Mouse (Mus musculus) forebrain, embryonic 15.5 days (tissue): Measurements from ENCODE around the gene Cdc25b. TPM values are rescaled to one million over a fixed set of nuclear protein-coding genes. Genes with fewer than 3 reads are reported as not detected.

ENCODE experiments used
- ATAC-seq: fragments of 200-750 bp; cut with Nextera tagmentation; replicated peaks from 2 replicates; pipeline ENCODE4 v1.8.0; 2017; ENCODE audit warnings: mild to moderate bottlenecking, moderate TSS enrichment, moderate library complexity
- H3K27ac ChIP-seq: fragments of 300-500 bp; sonication (generic); replicated peaks from 2 replicates; pipeline ENCODE4 v1.5.1; 2015; ENCODE audit warnings: mild to moderate bottlenecking, inconsistent platforms
- H3K27me3 ChIP-seq: fragments of 300-500 bp; sonication (generic); 2 replicates; pipeline ENCODE4 v1.6.1; 2015; ENCODE audit warnings: inconsistent platforms
- H3K36me3 ChIP-seq: fragments of 300-500 bp; sonication (generic); 2 replicates; pipeline ENCODE4 v1.6.1; 2015; ENCODE audit warnings: mild to moderate bottlenecking, inconsistent platforms
- H3K4me1 ChIP-seq: fragments of 300-500 bp; sonication (generic); 2 replicates; pipeline ENCODE4 v1.6.1; 2015; ENCODE audit warnings: inconsistent platforms
- H3K4me2 ChIP-seq: fragments of 300-500 bp; sonication (generic); replicated peaks from 2 replicates; pipeline ENCODE4 v1.6.1; 2015; ENCODE audit warnings: mild to moderate bottlenecking, inconsistent platforms
- H3K4me3 ChIP-seq: fragments of 300-500 bp; sonication (generic); 2 replicates; pipeline ENCODE4 v1.5.1; 2015; ENCODE audit warnings: mild to moderate bottlenecking, inconsistent platforms
- H3K9ac ChIP-seq: fragments of 300-500 bp; sonication (generic); replicated peaks from 2 replicates; pipeline ENCODE4 v1.6.1; 2015; ENCODE audit warnings: mild to moderate bottlenecking, inconsistent platforms
- H3K9me3 ChIP-seq: fragments of 300-500 bp; sonication (generic); 2 replicates; pipeline ENCODE4 v1.6.1; 2016; ENCODE audit warnings: inconsistent platforms
- WGBS: fragments of 180-500 bp; shearing (Covaris S2); methylation state at CpG from one replicate; pipeline ENCODE4 v1.1.7; 2015; ENCODE audit warnings: mixed read lengths; 5-methylcytosine and 5-hydroxymethylcytosine counted together
- polyA plus RNA-seq: library from polyadenylated mRNA; unstranded; fragments of >200 nt; fragmentation: Nextera tagmentation; extraction: Ambion mirVana; gene quantifications from 2 replicates; pipeline ENCODE4 v1.2.1, GENCODE M21; 2015

Cdc25b gene
- polyA plus RNA-seq, 1 experiment from 2014 or later: 36.4 TPM

- Histone ChIP-seq H3K4me1 (peaks cover 43% of the 10 kb centered on the region), H3K4me3 (peak overlapping the region; percentile 89), H3K27ac (peak overlapping the region; percentile 95), H3K36me3 (no peaks in the 10 kb centered on the region), H3K9ac (peak overlapping the region; percentile 90), H3K27me3 (no peaks in the 10 kb centered on the region), H3K4me2 (peak overlapping the region; percentile 97), H3K9me3 (no peaks in the 10 kb centered on the region)
- under 1% methylated on average over 67 of the region's 67 CpGs for WGBS
- ATAC-seq: peak; percentile 49
These were observed 7.4 kb upstream of the Cdc25b start for GRCm38 (mm10) chr2:131179246-131179886.

GRCm38 (mm10) chr2:131179990-131180587, 6.7 kb upstream of the Cdc25b start, which contains the start of gene Cenpb:
TSS of gene Cenpb (minus strand) at chr2:131180067.
- ATAC-seq: peak; percentile 82
- peak within 1 kb of the TSS; percentile 89 for H3K4me3 ChIP-seq
- H3K4me1 ChIP-seq: peaks cover 37% of the 10 kb centered on the region
- H3K27ac ChIP-seq: peak within 1 kb of the TSS; percentile 95
- H3K9me3 ChIP-seq: no peaks in the 10 kb centered on the region
- WGBS: 2% methylated on average over 57 of the region's 57 CpGs
- peak within 1 kb of the TSS; percentile 90 for H3K9ac ChIP-seq
- no peaks in the 10 kb centered on the region for H3K27me3 ChIP-seq
- H3K4me2 ChIP-seq: peak within 1 kb of the TSS; percentile 97
- no peaks in the 10 kb centered on the region for H3K36me3 ChIP-seq

DNA sequence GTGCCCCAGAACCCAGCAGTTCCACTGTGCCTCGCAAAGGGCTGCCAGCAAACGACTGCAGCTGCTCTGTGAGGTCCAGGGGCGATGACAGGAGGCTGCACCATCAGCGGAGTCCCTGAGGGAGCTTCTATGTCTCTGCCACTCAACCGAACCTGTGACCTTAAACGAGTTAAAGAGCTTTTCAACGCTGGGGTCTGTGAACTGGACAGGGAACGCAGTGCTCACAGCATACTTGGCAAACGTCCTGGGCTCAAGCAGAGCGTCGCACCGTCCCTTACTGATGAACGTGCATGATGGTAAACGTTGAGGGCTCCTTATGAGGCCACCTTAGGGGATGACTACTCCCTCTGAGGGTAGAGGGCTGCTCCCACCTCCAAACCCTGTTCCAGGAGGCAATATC, 406 bp upstream of the Cdc25b start:
- peak overlapping the region; percentile 70; the same call in 1 of the 2 replicates for H3K27ac ChIP-seq
- ATAC-seq: no peak

DNA sequence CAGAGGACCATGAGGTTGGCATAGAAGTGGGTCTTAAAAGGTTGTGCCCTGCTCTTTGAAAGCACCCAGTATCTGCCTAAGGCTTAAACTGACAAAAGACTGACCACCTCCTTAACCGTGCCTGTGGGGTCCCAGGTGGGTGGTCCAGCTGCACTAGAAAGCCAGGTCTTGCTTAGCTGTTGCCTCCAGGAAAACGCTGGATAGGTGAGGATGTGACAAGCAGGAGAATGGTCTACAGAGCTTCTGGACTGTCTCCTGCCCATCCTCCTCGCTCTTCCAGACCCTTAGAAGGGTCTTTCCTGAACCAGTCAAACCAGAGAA, 813 bp downstream of the Cdc25b start:
- no peaks in the 10 kb centered on the region for H3K27me3 ChIP-seq
- no peaks in the 10 kb centered on the region for H3K9me3 ChIP-seq
- H3K9ac ChIP-seq: peak overlapping the region; percentile 78
- H3K4me3 ChIP-seq: peak overlapping the region; percentile 62
- H3K27ac ChIP-seq: peak overlapping the region; percentile 70; the same call in 1 of the 2 replicates
- WGBS: 15% methylated on average over 3 of the region's 3 CpGs
- H3K4me2 ChIP-seq: peak overlapping the region; percentile 77
- H3K4me1 ChIP-seq: peaks cover 35% of the 10 kb centered on the region
- H3K36me3 ChIP-seq: peaks cover 1% of the 10 kb centered on the region; the same call in 1 of the 2 replicates
- ATAC-seq: no peak

More for the DNA sequence above, 406 bp upstream of the Cdc25b start:
- Histone ChIP-seq H3K4me2 (peak overlapping the region; percentile 77), H3K36me3 (no peaks in the 10 kb centered on the region), H3K4me3 (peak overlapping the region; percentile 62), H3K4me1 (peaks cover 35% of the 10 kb centered on the region), H3K9me3 (no peaks in the 10 kb centered on the region), H3K27me3 (no peaks in the 10 kb centered on the region), H3K9ac (peak overlapping the region; percentile 78)
- 4% methylated on average over 14 of the region's 14 CpGs for WGBS

DNA sequence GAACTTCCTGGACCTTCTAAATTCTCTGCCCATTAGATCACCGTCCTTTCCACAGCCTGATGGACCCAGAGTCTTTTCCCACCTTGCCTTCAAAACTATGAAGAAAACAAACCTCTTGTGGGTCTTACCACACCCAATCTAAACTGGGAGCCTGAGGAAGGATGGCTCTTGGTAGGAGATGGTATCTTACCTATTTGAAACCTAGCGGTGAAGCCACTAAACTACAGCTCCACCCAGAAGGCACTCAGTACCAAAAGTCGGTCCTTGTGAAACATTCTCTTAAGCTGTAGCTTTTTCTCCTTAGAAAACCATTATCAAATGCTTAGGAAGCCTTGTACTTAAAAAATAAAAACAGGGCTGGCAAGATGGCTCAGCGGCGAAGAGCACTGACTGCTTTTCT, 1.6 kb downstream of the Cdc25b start:
- H3K4me2 ChIP-seq: no peak overlapping the region
- no peaks in the 10 kb centered on the region for H3K9me3 ChIP-seq
- 95% methylated on average over 5 of the region's 5 CpGs for WGBS
- peaks cover 35% of the 10 kb centered on the region for H3K4me1 ChIP-seq
- H3K27ac ChIP-seq: no peak overlapping the region
- H3K9ac ChIP-seq: no peak overlapping the region
- no peaks in the 10 kb centered on the region for H3K27me3 ChIP-seq
- H3K4me3 ChIP-seq: no peak overlapping the region
- no peak for ATAC-seq
- peaks cover 9% of the 10 kb centered on the region; the same call in 1 of the 2 replicates for H3K36me3 ChIP-seq

DNA sequence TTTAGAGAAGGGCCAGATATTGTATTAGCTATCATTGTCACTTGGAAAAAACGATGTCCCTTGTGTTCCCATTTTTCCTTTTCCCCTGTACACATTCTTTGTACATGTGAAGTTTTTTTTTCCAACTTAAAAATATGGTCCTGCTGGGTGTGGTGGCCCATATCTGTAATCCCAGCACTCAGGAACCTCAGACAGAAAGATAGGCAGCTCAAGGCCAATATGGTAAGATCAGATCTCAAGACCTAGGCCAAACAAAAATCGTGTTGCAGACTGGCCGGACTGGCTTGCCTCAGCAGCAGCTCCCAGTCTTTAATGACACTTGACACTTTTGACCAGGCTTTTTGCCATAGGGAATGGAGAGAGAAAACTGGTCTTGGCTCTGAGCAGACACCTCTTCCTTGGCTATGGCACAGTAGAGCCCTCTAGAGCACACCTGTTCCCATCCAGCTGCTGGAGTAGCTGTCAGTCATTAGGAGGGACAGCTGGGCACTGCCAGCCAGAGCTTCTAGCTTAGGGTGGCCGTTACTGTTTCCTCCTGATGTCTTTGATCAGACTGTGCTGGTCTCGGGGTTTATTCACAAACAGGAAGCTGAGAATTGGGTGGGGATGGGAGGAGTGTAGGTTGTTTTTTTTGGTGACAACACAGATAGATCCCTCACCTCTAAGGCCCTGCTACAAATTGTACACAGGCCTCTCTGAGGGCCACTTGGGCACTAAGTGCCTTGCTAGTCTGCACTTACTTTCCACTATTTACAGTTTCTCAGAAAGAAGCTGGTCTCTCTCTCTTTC, 3.0 kb downstream of the Cdc25b start:
- ATAC-seq: no peak
- Histone ChIP-seq H3K4me1 (peaks cover 35% of the 10 kb centered on the region), H3K27me3 (no peaks in the 10 kb centered on the region), H3K9me3 (no peaks in the 10 kb centered on the region), H3K36me3 (peaks cover 16% of the 10 kb centered on the region; the same call in 1 of the 2 replicates), H3K9ac (no peak overlapping the region), H3K4me3 (no peak overlapping the region), H3K4me2 (no peak overlapping the region), H3K27ac (peak overlapping the region; percentile 69; the same call in 1 of the 2 replicates)
- WGBS: 33% methylated on average over 5 of the region's 5 CpGs

DNA sequence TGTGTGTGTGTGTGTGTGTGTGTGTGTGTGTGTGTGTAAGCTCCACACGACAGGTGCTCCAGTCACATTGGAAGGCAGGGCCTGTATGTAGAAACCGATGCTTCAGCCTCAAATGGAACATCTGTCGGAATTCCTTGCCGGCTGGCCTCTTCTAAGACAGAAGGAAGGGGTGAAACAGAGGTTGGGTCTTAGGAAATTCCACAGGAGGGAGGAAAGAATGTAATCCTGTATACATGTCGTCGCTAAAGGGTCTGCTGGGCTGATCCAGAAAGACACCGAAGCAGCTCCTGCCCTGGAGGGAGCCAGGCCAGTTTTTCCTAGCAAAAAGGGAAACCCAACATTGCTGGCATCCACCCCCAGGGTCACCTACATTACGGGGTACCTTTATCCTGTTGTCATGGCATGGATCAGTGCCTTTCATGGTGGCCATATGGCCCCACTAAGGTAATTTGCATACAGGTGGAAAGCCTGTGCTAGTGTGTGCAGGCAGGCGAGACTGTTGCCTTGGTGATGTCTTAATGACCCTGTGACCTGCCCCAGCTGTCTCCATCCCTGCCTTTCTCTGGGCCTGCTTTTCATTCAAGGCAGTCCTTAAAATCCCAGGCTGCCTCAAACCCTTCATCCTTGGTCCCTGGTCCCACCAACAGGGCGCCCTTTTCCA, 3.7 kb downstream of the Cdc25b start:
- no peak overlapping the region for H3K4me3 ChIP-seq
- peaks cover 16% of the 10 kb centered on the region; the same call in 1 of the 2 replicates for H3K36me3 ChIP-seq
- no peaks in the 10 kb centered on the region for H3K27me3 ChIP-seq
- ATAC-seq: peak; percentile 38; the same call in 1 of the 2 replicates
- H3K27ac ChIP-seq: peak overlapping the region; percentile 69
- H3K9ac ChIP-seq: 0 out of 2 replicates have a peak overlapping the region, but pooled peaks have one; percentile 26
- H3K9me3 ChIP-seq: no peaks in the 10 kb centered on the region
- H3K4me1 ChIP-seq: peaks cover 35% of the 10 kb centered on the region
- WGBS: 7% methylated on average over 10 of the region's 10 CpGs
- no peak overlapping the region for H3K4me2 ChIP-seq

- no peaks in the 10 kb centered on the region for H3K27me3 ChIP-seq
- peak overlapping the region; percentile 69 for H3K27ac ChIP-seq
- peaks cover 35% of the 10 kb centered on the region for H3K4me1 ChIP-seq
- peaks cover 16% of the 10 kb centered on the region; the same call in 1 of the 2 replicates for H3K36me3 ChIP-seq
- no peaks in the 10 kb centered on the region for H3K9me3 ChIP-seq
- no peak for ATAC-seq
- WGBS: 56% methylated on average over 7 of the region's 7 CpGs
- H3K4me2 ChIP-seq: no peak overlapping the region
- 0 out of 2 replicates have a peak overlapping the region, but pooled peaks have one; percentile 26 for H3K9ac ChIP-seq
- H3K4me3 ChIP-seq: no peak overlapping the region
These were observed 4.2 kb downstream of the Cdc25b start for GRCm38 (mm10) chr2:131191005-131191390.

GRCm38 (mm10) chr2:131196606-131197316, 10.0 kb downstream of the Cdc25b start:
- H3K4me3 ChIP-seq: no peak overlapping the region
- no peaks in the 10 kb centered on the region for H3K4me1 ChIP-seq
- H3K27me3 ChIP-seq: no peaks in the 10 kb centered on the region
- WGBS: 93% methylated on average over 16 of the region's 16 CpGs
- no peak overlapping the region for H3K9ac ChIP-seq
- ATAC-seq: no peak
- H3K27ac ChIP-seq: no peak overlapping the region
- H3K9me3 ChIP-seq: no peaks in the 10 kb centered on the region
- no peak overlapping the region for H3K4me2 ChIP-seq
- H3K36me3 ChIP-seq: peaks cover 16% of the 10 kb centered on the region; the same call in 1 of the 2 replicates

- WGBS: 88% methylated on average over 2 of the region's 2 CpGs
These were observed 14.0 kb downstream of the Cdc25b start for GRCm38 (mm10) chr2:131200710-131201109.

GRCm38 (mm10) chr2:131201262-131201661, 14.5 kb downstream of the Cdc25b start:
- no peak overlapping the region for H3K4me3 ChIP-seq
- no peaks in the 10 kb centered on the region for H3K9me3 ChIP-seq
- ATAC-seq: no peak
- H3K4me2 ChIP-seq: no peak overlapping the region
- H3K27me3 ChIP-seq: no peaks in the 10 kb centered on the region
- no peak overlapping the region for H3K27ac ChIP-seq
- no peaks in the 10 kb centered on the region for H3K36me3 ChIP-seq
- H3K9ac ChIP-seq: no peak overlapping the region
- H3K4me1 ChIP-seq: no peaks in the 10 kb centered on the region
- 75% methylated on average over 3 of the region's 3 CpGs for WGBS

More at GRCm38 (mm10) chr2:131200710-131201109, 14.0 kb downstream of the Cdc25b start:
- Histone ChIP-seq H3K4me3 (no peak overlapping the region), H3K36me3 (no peaks in the 10 kb centered on the region), H3K4me1 (no peaks in the 10 kb centered on the region), H3K27ac (no peak overlapping the region), H3K9ac (no peak overlapping the region), H3K9me3 (no peaks in the 10 kb centered on the region), H3K4me2 (no peak overlapping the region), H3K27me3 (no peaks in the 10 kb centered on the region)
- ATAC-seq: no peak
